Mouse (Mus musculus): ENCODE measurements around the gene Etfdh.

The Etfdh gene

GRCm38 (mm10) chr3:79629416-79629730 is at the start of gene Etfdh:
Gene Etfdh, minus strand, starts transcription at chr3:79629500.
- DNase-seq (ENCODE audit: low spot score), result peak; percentile 60

GRCm38 (mm10) chr3:79676411-79676810 is 47.1 kb upstream of the Etfdh start:
- DNase-seq (ENCODE audit: low spot score), result no peak

- no peak for DNase-seq (ENCODE audit: low spot score)
Measured at GRCm38 (mm10) chr3:79674641-79675040, 45.3 kb upstream of the Etfdh start.

- no peak for DNase-seq (ENCODE audit: low spot score)
Measured at GRCm38 (mm10) chr3:79673082-79673481, 43.8 kb upstream of the Etfdh start.

DNA sequence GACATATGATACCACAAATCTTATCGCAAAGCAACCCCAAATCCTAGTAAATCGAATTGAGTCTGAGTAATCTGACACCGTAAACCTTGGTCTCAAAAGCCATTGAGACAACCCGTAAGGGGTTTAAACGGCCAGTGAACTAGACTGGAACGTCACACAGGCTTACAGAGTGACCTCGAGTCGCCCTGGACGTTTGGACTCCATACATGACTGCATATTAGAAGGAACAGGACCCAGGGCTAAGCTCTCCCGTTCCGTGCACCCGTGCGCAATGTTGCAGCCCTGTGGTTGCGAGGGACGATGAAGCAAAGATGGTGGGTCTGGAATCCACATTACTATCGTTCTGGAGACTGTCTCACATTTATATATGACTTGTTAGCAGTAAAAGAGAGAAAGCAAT is 42.9 kb upstream of the Etfdh start:
- DNase-seq (ENCODE audit: low spot score), result no peak

- DNase-seq (ENCODE audit: low spot score), result no peak
Measured at GRCm38 (mm10) chr3:79670556-79670955, 41.3 kb upstream of the Etfdh start.

DNA sequence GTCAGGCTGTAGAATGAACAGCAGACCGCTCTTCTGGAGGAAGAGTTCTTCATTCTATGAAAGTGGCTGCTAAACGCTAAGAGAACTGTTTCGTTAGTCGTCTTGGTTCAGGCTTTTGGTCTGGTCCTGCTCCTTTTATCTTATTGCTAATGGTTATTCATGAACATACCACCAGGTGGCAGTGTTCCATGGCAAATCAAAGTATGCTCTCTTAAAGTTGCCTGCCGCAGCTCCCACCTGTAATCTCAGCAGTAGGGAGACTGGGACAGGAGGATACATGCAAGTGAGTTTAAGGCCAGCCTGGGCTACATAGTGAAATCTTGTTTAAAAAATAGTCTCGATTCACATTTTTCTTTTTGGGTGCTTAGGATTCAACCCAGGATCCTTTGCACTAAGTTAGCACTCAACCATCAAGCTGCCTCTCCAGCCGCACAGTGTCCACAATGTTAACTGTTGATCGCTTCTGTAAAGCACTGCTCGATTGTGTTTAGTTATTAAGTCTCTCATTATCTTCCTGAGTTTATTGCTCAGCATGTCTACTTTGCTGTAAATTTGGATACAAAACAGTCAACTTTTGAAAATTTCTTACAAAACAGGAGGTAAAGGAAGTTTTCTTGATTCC is 35.6 kb upstream of the Etfdh start:
- DNase-seq (ENCODE audit: low spot score), result no peak

DNA sequence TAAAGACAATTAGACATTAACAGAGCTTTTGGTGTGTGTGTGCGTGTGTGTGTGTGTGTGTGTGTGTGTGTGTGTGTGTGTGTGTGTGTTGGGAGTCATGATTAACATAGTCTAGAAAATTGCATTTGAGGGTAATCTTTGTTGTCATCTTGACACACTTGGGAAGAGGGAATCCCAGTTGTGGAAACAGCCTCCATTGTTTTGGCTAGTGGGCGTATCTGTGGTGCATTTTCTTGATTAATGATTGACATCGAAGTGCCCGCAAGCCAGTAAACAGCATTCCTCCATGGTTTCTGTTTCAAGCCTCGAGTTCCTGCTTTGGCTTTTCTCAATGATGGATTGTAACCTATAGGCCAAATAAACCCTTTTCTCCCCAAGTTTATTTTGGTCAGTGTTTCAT is 27.4 kb upstream of the Etfdh start:
- DNase-seq (ENCODE audit: low spot score), result no peak

DNA sequence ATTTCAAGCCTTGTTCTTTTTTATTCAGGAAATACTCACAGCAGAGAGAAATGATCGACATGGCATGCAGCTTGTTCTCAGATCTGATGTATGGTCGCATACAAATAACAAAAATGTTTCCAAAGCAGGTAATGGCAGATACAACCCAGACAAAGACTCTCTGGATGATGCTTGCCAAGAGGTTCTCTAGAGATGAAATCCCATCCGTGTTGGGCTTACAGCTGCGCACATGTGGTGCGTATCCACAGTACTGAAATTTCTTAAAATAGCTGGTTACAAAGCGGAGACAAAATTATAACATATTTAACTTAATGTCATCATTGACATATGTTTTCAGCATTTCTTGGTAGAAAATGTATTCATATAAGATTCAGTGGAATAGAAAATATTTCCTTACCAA is 22.8 kb upstream of the Etfdh start:
- DNase-seq (ENCODE audit: low spot score), result no peak

DNA sequence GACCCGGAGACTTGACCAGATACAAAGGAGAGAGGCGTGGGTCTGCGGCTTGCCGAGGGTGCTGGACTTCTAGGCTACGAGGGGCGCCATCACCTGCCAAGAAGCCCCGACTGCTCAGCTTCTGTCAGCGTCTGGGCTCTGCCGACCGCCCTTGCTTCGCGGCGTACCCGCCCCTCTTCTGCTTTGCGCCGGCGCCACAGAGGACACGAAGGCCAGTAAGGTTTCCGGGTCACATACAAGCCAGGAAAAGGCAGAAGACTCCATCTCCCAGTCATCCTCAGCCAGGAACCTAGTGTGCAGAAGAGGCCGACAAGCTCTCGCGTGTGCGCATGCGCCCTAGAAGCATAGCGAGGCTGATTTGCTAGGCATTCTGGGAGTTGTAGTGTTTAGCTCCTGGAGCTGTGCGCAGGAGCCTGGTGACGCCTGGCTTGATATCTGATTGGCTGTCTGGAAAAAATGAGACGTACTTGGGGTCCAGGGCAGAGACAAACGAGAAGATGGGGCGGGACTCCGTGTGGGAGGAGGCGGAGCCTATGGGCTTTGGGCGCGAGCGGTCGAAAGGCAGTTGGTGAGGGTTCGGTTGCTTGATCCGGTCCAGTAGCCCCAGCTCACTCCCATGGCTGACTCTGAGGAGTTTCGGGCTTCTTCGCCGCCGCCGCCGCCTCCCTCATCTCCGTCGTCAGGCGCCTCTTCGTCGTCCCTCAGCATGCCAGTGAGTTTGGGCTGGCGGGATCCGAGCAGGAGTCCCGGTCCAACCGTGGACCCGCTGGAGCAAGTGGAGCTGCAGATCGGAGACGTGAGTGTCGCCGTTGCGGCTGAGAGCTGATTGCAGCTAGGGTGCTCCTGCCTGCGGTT is 512 bp downstream of the Etfdh start, which contains the start of gene 4930579G24Rik:
TSS of gene 4930579G24Rik (plus strand) at position 519 of the 855 bp plus-strand sequence.
- peak; percentile 99 for DNase-seq (ENCODE audit: low spot score)

DNA sequence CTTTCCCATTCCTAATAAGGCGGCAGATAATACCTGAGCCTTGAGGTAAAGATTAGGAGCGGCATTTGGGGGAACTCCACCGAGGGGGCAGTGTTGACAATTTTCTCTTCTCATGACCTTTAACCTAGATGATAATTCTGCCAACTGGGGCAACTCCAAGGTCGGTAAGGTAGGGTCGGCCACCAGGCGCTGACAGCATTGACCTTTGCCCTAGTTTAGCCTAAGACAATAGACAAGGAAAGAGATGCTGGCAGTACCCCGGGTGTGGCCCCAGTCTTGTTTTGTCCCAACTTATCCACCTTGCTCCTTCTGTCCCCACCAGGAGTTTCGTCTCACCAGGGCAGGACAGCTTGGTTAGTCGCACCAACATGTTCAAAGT is 1.1 kb downstream of the Etfdh start:
- no peak for DNase-seq (ENCODE audit: low spot score)

DNA sequence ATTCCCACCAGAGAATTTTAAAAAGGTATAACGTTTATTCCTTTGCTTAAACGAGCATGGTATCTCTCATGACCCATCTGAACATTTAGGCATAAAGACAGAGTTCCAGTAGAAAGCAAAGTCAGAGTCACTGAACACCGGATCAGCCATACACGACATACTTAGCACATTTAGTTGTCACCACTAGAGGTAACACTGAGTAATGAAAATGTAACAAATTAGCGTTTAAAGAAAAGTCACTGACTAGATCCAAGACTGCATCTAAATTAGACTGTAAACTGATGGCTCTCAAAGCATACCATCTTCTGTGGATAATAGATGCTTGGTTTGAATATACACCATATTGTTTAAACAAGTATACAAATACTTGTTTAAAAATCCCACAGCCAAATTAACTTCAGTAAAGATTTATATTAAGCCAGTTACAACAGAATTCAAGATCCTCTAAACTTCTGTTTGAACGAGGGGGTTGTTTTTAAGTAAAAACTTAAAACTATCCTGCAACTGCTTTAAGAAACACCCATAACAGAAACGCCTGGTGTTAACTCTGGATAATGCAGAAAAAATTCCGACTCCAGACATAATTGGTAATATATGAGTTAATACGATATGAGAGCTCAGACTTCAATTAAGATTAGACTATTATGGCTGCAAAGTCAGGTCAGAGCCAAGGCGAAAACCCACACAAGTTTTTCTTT is 1.7 kb downstream of the Etfdh start:
- no peak for DNase-seq (ENCODE audit: low spot score)

DNA sequence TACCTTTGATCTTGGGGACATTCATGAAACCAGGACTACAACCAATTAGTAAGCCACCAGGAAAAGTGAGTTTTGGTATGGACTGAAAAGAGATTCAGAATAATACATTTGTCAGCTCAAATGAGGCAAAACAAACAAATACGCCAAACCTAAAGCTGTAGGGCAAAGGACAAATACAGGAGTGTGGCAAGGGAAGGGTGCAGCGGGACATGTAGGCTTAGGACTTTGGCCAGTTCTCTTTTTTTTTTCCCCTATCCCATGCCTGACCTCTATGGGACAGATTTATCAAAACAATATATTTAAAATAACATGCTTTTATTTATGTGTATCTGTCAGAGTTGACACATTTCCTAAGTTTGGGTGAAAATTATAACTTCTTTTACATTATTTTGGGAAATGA is 19.4 kb downstream of the Etfdh start:
- DNase-seq (ENCODE audit: low spot score), result no peak

DNA sequence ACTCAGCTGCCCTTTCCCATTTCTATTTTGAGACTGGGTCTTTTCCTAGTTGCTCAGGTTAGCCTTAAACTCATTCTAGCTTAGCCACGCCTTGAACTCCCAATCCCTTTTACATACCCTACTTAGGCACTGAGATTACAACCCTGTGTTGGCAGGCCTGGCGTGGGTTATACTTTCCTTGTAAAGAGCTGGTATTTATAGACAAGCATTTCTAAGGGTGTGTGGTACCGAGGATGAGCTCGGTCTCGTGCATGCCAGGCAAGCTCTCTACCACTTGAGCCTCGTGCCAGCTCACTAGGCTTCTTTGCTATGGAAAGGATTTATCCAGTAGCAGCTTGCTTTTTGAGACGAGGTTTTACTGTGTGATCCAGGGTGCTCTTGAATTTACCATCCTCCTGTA is 33.8 kb downstream of the Etfdh start:
- DNase-seq (ENCODE audit: low spot score), result no peak

DNA sequence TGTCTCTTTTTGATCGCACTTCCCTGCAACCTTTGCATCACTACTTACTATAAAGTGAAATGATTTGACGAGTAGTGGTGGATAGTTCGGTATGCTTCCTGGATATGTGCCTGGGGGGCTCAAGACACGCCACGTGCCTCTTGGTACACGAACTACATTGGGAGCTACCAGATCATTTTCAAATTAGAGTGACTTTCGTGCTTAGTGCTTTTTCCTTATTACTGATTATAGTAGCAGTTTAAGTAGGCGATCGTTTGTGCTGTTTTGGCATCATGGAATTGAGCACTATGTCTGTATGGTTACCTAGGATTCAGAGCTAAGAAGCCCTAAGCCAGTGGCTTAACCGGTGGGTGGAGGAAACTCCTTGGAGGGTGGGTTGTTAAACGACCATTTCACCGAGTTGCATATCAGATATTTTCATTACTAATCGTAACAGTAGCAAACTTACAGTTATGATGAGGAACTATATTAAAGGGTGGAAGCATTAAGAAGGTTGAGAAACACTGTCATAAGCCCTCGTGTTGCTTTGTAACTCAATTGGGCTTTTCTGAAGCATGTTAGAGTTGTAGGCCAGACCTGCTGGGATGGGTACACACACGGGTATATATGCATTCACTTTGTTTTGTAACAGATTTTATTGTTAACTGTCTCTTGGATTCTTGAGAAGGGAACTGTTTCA is 37.4 kb downstream of the Etfdh start:
- DNase-seq (ENCODE audit: low spot score), result no peak

DNA sequence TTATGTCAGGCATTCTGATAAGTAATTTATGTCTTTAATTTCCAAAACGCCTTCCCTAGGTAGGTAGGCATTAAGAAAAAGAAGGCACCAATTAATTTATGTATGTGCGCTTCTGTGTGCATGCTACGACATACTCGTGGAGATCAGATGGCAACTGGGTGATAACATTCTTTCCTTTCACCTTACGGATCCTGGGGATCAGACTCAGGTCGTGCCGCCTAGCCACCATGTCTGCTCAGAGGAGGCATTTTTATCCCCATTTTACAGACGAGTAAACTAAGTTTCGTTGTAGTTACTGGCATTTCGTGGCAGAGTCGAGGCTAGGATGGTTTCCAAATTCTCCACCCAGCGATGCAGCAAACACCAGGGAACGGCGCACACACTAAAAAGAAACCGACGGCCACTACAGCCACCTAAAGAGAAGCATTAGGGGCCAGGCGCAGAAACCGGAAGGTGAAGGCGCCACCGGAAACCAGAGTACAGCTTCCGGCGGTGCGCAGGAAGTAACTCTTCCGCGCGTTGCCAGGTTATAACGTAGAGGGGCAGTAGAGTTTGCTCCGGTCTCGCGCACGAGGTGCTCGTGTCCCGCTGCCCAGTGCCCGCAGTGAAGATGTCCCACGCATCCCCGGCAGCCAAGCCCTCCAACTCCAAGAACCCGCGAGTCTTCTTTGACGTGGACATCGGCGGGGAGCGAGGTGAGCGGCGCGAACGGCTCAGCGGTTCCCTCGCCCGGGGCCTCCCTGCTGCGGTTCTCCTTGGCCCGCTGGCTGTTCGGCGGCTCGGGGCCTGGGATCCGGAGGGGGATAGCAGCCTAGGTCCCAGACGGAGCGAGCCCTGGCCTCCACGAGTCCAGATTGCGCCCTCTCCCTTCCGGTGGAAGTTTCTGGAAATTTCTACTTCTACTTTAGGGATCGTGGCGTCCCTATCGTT is 38.2 kb downstream of the Etfdh start, which contains the start of gene Ppid:
TSS of gene Ppid (plus strand) at position 480 of the 930 bp plus-strand sequence.
- peak; percentile 58 for DNase-seq (ENCODE audit: low spot score)

- DNase-seq (ENCODE audit: low spot score), result no peak
Measured at GRCm38 (mm10) chr3:79589671-79590070, 39.6 kb downstream of the Etfdh start.

DNA sequence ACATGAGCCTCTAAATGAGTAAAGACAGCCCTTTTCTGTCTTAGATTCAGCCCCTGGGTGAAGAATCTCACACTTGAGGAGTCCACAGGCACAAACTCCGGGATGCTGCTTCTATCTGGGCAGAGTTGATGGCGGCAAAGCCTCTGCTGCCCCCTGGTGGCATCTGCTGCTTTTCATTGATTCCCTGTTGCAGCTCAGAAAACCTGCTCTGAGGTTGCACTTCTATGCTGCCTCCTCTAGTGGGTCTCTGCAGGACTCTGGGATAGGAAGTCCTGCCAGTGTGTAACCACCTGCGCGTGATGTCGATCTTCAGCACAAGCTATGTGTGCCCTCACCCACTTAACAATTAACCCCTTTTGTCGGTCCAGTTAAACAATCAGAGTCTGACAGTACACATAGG is 42.5 kb downstream of the Etfdh start:
- DNase-seq (ENCODE audit: low spot score), result peak; percentile 66

GRCm38 (mm10) chr3:79579891-79580575 is 49.3 kb downstream of the Etfdh start:
- no peak for DNase-seq (ENCODE audit: low spot score)

- DNase-seq (ENCODE audit: low spot score), result no peak
Measured at GRCm38 (mm10) chr3:79578164-79578563, 51.1 kb downstream of the Etfdh start.

GRCm38 (mm10) chr3:79577606-79578005 is 51.7 kb downstream of the Etfdh start:
- no peak for DNase-seq (ENCODE audit: low spot score)

Measured in ovary, adult 18-20 months (tissue).